Mouse (Mus musculus): ENCODE data around the gene Bloc1s1. TPM values are rescaled to one million over a fixed set of nuclear protein-coding genes. Genes with fewer than 3 reads are reported as not detected.
A peak's percentile ranks its signal among the peaks of the same experiment; 100 is the strongest.

Gene Bloc1s1
- 248 and 265 TPM in 2 replicates for polyA plus RNA-seq (2015; fragmentation: Nextera tagmentation; extraction: Ambion mirVana)

DNA sequence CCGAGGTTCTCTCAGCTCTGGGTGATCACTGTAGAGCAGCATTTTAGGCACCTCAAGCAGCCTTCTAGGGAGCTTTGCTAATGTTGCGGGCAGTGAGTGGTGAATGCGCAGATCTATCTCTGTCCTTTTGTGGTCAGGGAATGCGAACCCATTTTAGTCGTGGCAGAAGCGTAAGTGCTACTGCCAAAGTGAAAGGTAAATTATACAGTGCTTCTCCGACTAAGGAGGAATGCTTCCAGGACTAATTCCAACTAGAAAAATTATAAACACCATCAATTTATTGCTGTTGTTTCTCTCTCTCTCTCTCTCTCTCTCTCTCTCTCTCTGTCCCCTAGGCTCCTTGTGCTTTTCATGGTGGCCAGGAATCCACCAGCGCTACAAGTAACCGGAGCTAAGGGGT, at the start of gene Bloc1s1:
Gene Bloc1s1, minus strand, starts transcription at position 101 of the 400 bp plus-strand sequence.
- peak within 1 kb of the TSS; percentile 96 for H3K9ac ChIP-seq (replicated peaks)
- H3K4me1 ChIP-seq, result peaks cover 46% of the 10 kb centered on the region
- 59% methylated on average over 9 of the region's 9 CpGs for WGBS
- no peak for ATAC-seq (ENCODE audit: low FRiP score)
- H3K4me3 ChIP-seq (replicated peaks), result peak within 1 kb of the TSS; percentile 98
- H3K36me3 ChIP-seq, result no peaks in the 10 kb centered on the region
- H3K9me3 ChIP-seq (replicated peaks), result no peaks in the 10 kb centered on the region
- peak within 1 kb of the TSS; percentile 97 for H3K27ac ChIP-seq (replicated peaks)
- peaks cover 3% of the 10 kb centered on the region; the same call in 1 of the 2 replicates for H3K27me3 ChIP-seq (replicated peaks)
- H3K4me2 ChIP-seq, result peak within 1 kb of the TSS; percentile 78

- 80% methylated on average over 4 of the region's 4 CpGs for WGBS
- no peaks in the 10 kb centered on the region for H3K4me1 ChIP-seq
- no peak overlapping the region for H3K27ac ChIP-seq (replicated peaks)
- H3K9me3 ChIP-seq (replicated peaks), result no peaks in the 10 kb centered on the region
- no peak overlapping the region for H3K4me3 ChIP-seq (replicated peaks)
- no peaks in the 10 kb centered on the region for H3K36me3 ChIP-seq
- no peak for ATAC-seq (ENCODE audit: low FRiP score)
- H3K4me2 ChIP-seq, result no peak overlapping the region
- H3K9ac ChIP-seq (replicated peaks), result no peak overlapping the region
- no peaks in the 10 kb centered on the region for H3K27me3 ChIP-seq (replicated peaks)
These were observed 49.0 kb upstream of the Bloc1s1 start for GRCm38 (mm10) chr10:128972841-128973240.

- Histone ChIP-seq H3K4me3 (replicated peaks) (no peak overlapping the region), H3K27me3 (replicated peaks) (no peaks in the 10 kb centered on the region), H3K9me3 (replicated peaks) (no peaks in the 10 kb centered on the region), H3K4me2 (no peak overlapping the region), H3K36me3 (no peaks in the 10 kb centered on the region), H3K27ac (replicated peaks) (no peak overlapping the region), H3K9ac (replicated peaks) (no peak overlapping the region), H3K4me1 (no peaks in the 10 kb centered on the region)
- WGBS, result 58% methylated on average over 1 of the region's 1 CpGs
- ATAC-seq (ENCODE audit: low FRiP score), result no peak
These were observed 47.0 kb upstream of the Bloc1s1 start for GRCm38 (mm10) chr10:128970740-128971250.

GRCm38 (mm10) chr10:128968341-128968749, 44.5 kb upstream of the Bloc1s1 start:
- Histone ChIP-seq H3K4me1 (no peaks in the 10 kb centered on the region), H3K4me2 (no peak overlapping the region), H3K36me3 (no peaks in the 10 kb centered on the region), H3K9me3 (replicated peaks) (no peaks in the 10 kb centered on the region), H3K27me3 (replicated peaks) (no peaks in the 10 kb centered on the region), H3K9ac (replicated peaks) (no peak overlapping the region), H3K27ac (replicated peaks) (no peak overlapping the region), H3K4me3 (replicated peaks) (no peak overlapping the region)
- ATAC-seq (ENCODE audit: low FRiP score), result no peak
- 56% methylated on average over 1 of the region's 1 CpGs for WGBS

- WGBS, result 92% methylated on average over 6 of the region's 6 CpGs
- no peaks in the 10 kb centered on the region for H3K9me3 ChIP-seq (replicated peaks)
- no peaks in the 10 kb centered on the region for H3K4me1 ChIP-seq
- no peak for ATAC-seq (ENCODE audit: low FRiP score)
- no peak overlapping the region for H3K9ac ChIP-seq (replicated peaks)
- no peaks in the 10 kb centered on the region for H3K27me3 ChIP-seq (replicated peaks)
- H3K4me2 ChIP-seq, result no peak overlapping the region
- H3K36me3 ChIP-seq, result no peaks in the 10 kb centered on the region
- no peak overlapping the region for H3K4me3 ChIP-seq (replicated peaks)
- H3K27ac ChIP-seq (replicated peaks), result no peak overlapping the region
These were observed 42.0 kb upstream of the Bloc1s1 start for GRCm38 (mm10) chr10:128965871-128966270.

DNA sequence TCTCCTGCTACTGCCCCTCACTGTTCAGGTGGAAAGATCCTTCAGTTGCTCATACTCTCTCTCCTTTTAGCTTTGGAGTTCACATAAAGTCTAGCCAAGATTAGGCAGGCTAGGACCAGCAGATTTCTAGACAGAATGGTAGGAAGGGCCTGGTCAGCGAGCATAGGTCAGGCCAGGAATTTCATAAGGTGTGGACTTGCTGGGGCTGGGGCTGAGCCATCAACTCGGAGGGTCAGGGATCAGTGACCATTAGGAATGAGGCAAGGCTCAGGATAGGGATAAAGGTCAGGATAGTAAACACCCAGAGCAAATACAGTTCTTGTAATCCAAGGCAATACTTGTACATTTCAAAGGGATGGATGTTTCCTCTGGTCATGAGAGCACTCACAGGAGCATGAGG, 41.1 kb upstream of the Bloc1s1 start:
- ATAC-seq (ENCODE audit: low FRiP score), result no peak
- Histone ChIP-seq H3K4me2 (no peak overlapping the region), H3K9ac (replicated peaks) (no peak overlapping the region), H3K27me3 (replicated peaks) (no peaks in the 10 kb centered on the region), H3K36me3 (no peaks in the 10 kb centered on the region), H3K4me3 (replicated peaks) (no peak overlapping the region), H3K9me3 (replicated peaks) (no peaks in the 10 kb centered on the region), H3K4me1 (no peaks in the 10 kb centered on the region), H3K27ac (replicated peaks) (no peak overlapping the region)
- 76% methylated on average over 2 of the region's 2 CpGs for WGBS

GRCm38 (mm10) chr10:128960590-128961584, 37.1 kb upstream of the Bloc1s1 start, which contains the start of gene Mettl7b:
Mettl7b (minus strand) TSS chr10:128960988.
- 84% methylated on average over 12 of the region's 12 CpGs for WGBS
- Histone ChIP-seq H3K4me1 (no peaks in the 10 kb centered on the region), H3K9me3 (replicated peaks) (no peaks in the 10 kb centered on the region), H3K4me2 (no peak within 1 kb of the TSS), H3K4me3 (replicated peaks) (no peak within 1 kb of the TSS), H3K27ac (replicated peaks) (no peak within 1 kb of the TSS), H3K27me3 (replicated peaks) (no peaks in the 10 kb centered on the region; the same call in 1 of the 2 replicates), H3K36me3 (no peaks in the 10 kb centered on the region), H3K9ac (replicated peaks) (no peak within 1 kb of the TSS)
- no peak for ATAC-seq (ENCODE audit: low FRiP score)

DNA sequence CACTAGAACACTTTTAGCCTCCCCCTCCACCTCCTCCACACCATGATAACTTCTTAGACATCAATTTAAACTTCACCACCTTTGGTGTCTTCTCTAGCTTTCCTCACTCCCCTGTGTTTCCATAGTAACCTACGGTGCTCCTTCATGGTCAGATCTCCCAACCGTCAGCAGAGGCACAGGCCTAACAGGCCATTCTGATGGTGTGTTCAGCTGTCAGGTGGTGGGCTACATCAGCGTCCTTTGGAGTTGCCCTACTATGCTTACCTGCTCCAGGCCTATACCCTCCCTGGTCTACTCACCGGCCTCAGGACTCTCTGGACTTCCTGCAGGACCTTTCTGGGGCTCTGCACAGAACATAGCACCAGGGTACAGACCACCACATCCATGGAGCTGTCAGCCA, 36.3 kb upstream of the Bloc1s1 start:
- no peak overlapping the region for H3K9ac ChIP-seq (replicated peaks)
- no peak overlapping the region for H3K4me3 ChIP-seq (replicated peaks)
- no peak for ATAC-seq (ENCODE audit: low FRiP score)
- H3K9me3 ChIP-seq (replicated peaks), result no peaks in the 10 kb centered on the region
- no peaks in the 10 kb centered on the region for H3K36me3 ChIP-seq
- H3K27ac ChIP-seq (replicated peaks), result no peak overlapping the region
- no peaks in the 10 kb centered on the region for H3K4me1 ChIP-seq
- WGBS, result 79% methylated on average over 4 of the region's 4 CpGs
- no peak overlapping the region for H3K4me2 ChIP-seq
- H3K27me3 ChIP-seq (replicated peaks), result no peaks in the 10 kb centered on the region; the same call in 1 of the 2 replicates

- no peak for ATAC-seq (ENCODE audit: low FRiP score)
These were observed 34.5 kb upstream of the Bloc1s1 start for GRCm38 (mm10) chr10:128958340-128958739.

DNA sequence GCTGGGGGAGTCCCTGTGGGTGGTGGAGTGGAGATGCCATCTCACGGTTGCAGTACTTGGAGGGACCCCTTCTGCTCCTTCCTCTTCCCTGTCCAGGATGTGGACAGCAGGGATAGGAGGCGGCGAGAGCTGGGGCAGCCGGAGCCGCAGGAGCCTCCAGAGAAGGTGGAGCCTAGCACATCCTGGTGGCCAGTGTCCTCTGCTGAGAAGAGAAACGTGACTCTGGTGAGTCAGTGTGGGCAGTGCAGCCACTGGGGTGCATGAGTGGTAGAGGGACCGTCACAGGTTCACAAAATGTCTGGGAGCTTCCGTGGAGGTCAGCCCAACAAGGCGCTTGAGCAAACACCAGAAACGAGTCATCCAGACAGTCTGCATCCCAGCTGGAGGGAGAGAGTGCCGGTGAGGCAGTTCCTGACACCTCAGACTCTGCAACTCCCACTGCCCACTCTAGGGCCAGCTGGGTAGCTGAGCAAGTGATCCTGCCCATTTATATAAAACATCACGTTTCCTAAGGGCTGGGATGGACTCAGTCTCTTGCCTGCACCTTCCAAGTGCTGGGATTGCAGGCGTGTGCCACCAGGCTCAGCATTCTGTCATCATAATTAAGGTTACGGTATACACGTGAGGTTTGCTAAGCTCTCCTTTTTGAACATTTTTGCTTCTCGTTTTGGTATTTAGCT, 26.5 kb upstream of the Bloc1s1 start:
- no peak for ATAC-seq (ENCODE audit: low FRiP score)
- WGBS, result 64% methylated on average over 16 of the region's 16 CpGs
- no peak overlapping the region for H3K4me2 ChIP-seq

More at GRCm38 (mm10) chr10:128958340-128958739, 34.5 kb upstream of the Bloc1s1 start:
- Histone ChIP-seq H3K27me3 (replicated peaks) (no peaks in the 10 kb centered on the region; the same call in 1 of the 2 replicates), H3K4me3 (replicated peaks) (no peak overlapping the region), H3K36me3 (no peaks in the 10 kb centered on the region), H3K4me1 (no peaks in the 10 kb centered on the region), H3K27ac (replicated peaks) (no peak overlapping the region), H3K9ac (replicated peaks) (no peak overlapping the region), H3K9me3 (replicated peaks) (no peaks in the 10 kb centered on the region), H3K4me2 (no peak overlapping the region)
- WGBS, result 83% methylated on average over 10 of the region's 10 CpGs

GRCm38 (mm10) chr10:128947496-128947895, 23.7 kb upstream of the Bloc1s1 start:
- no peak for ATAC-seq (ENCODE audit: low FRiP score)
- no peak overlapping the region for H3K9ac ChIP-seq (replicated peaks)
- H3K4me1 ChIP-seq, result no peaks in the 10 kb centered on the region
- no peaks in the 10 kb centered on the region for H3K27me3 ChIP-seq (replicated peaks)
- H3K4me3 ChIP-seq (replicated peaks), result no peak overlapping the region
- H3K27ac ChIP-seq (replicated peaks), result no peak overlapping the region
- no peaks in the 10 kb centered on the region for H3K36me3 ChIP-seq
- H3K4me2 ChIP-seq, result no peak overlapping the region
- 91% methylated on average over 4 of the region's 4 CpGs for WGBS
- no peaks in the 10 kb centered on the region for H3K9me3 ChIP-seq (replicated peaks)

More for the DNA sequence above, 26.5 kb upstream of the Bloc1s1 start:
- no peaks in the 10 kb centered on the region for H3K4me1 ChIP-seq
- no peak overlapping the region for H3K4me3 ChIP-seq (replicated peaks)
- no peak overlapping the region for H3K27ac ChIP-seq (replicated peaks)
- H3K36me3 ChIP-seq, result no peaks in the 10 kb centered on the region
- H3K27me3 ChIP-seq (replicated peaks), result no peaks in the 10 kb centered on the region
- no peak overlapping the region for H3K9ac ChIP-seq (replicated peaks)
- no peaks in the 10 kb centered on the region for H3K9me3 ChIP-seq (replicated peaks)

All from neural tube, embryonic 15.5 days (tissue).